Mouse (Mus musculus): ENCODE measurements around the gene Ugt1a9. TPM values are rescaled to one million over a fixed set of nuclear protein-coding genes. Genes with fewer than 3 reads are reported as not detected.

Ugt1a9 gene
- polyA plus RNA-seq, 1 experiment from 2014 or later, result not detected

Other genes with a start within 250 kb of the Ugt1a9 start
- gene Dgkd, start 217.5 kb upstream of the Ugt1a9 start, polyA plus RNA-seq (2015; fragmentation: Nextera tagmentation; extraction: Ambion mirVana), result 24.4 and 25.2 TPM in 2 replicates
- 38.0 and 39.2 TPM in 2 replicates for gene Usp40, start 62.2 kb upstream of the Ugt1a9 start, polyA plus RNA-seq (2015; fragmentation: Nextera tagmentation; extraction: Ambion mirVana)
- not detected in 2 replicates for gene Ugt1a10, start 15.4 kb upstream of the Ugt1a9 start, polyA plus RNA-seq (2015; fragmentation: Nextera tagmentation; extraction: Ambion mirVana)
- gene Ugt1a8, start 17.0 kb downstream of the Ugt1a9 start, polyA plus RNA-seq (2015; fragmentation: Nextera tagmentation; extraction: Ambion mirVana), result not detected in 2 replicates
- 4.2 and 4.6 TPM in 2 replicates for gene Ugt1a7c, start 24.3 kb downstream of the Ugt1a9 start, polyA plus RNA-seq (2015; fragmentation: Nextera tagmentation; extraction: Ambion mirVana)
- gene Ugt1a6b, start 32.5 kb downstream of the Ugt1a9 start, polyA plus RNA-seq (2015; fragmentation: Nextera tagmentation; extraction: Ambion mirVana), result 0.60 and 1.00 TPM in 2 replicates
- 7.5 and 8.1 TPM in 2 replicates for gene Ugt1a6a, start 64.0 kb downstream of the Ugt1a9 start, polyA plus RNA-seq (2015; fragmentation: Nextera tagmentation; extraction: Ambion mirVana)
- not detected in 2 replicates for gene Ugt1a5, start 95.2 kb downstream of the Ugt1a9 start, polyA plus RNA-seq (2015; fragmentation: Nextera tagmentation; extraction: Ambion mirVana)
- gene Ugt1a2, start 129.8 kb downstream of the Ugt1a9 start, polyA plus RNA-seq (2015; fragmentation: Nextera tagmentation; extraction: Ambion mirVana), result not detected in 2 replicates
- 11.1 and 11.6 TPM in 2 replicates for gene Dnajb3, start 135.0 kb downstream of the Ugt1a9 start, polyA plus RNA-seq (2015; fragmentation: Nextera tagmentation; extraction: Ambion mirVana)
- 10.8 and 12.3 TPM in 2 replicates for gene Ugt1a1, start 141.2 kb downstream of the Ugt1a9 start, polyA plus RNA-seq (2015; fragmentation: Nextera tagmentation; extraction: Ambion mirVana)
- 1.6 and 2.2 TPM in 2 replicates for gene Mroh2a, start 156.2 kb downstream of the Ugt1a9 start, polyA plus RNA-seq (2015; fragmentation: Nextera tagmentation; extraction: Ambion mirVana)
- gene Hjurp, start 206.8 kb downstream of the Ugt1a9 start, polyA plus RNA-seq (2015; fragmentation: Nextera tagmentation; extraction: Ambion mirVana), result 161 and 168 TPM in 2 replicates
- gene Trpm8, start 206.9 kb downstream of the Ugt1a9 start, polyA plus RNA-seq (2015; fragmentation: Nextera tagmentation; extraction: Ambion mirVana), result not detected in 2 replicates